Mouse (Mus musculus): ENCODE data around the gene Pde1a. TPM values are rescaled to one million over a fixed set of nuclear protein-coding genes. Genes with fewer than 3 reads are reported as not detected.
"Not testable (repeated sequence)": the region's sequence is repeated elsewhere in the genome, so short reads cannot be mapped to it uniquely, and the experiment has no call there.

Pde1a gene
- polyA plus RNA-seq, 1 experiment from 2014 or later, result 33.5 TPM

GRCm38 (mm10) chr2:79891760-79892570 lies 237.3 kb downstream of the Pde1a start:
- ATAC-seq (ENCODE audit: extremely low read depth, insufficient number of reproducible peaks, low FRiP score, low TSS enrichment), result peak; percentile 46; the same call in 1 of the 2 replicates
- no peak overlapping the region for H3K9ac ChIP-seq

GRCm38 (mm10) chr2:79890726-79891125 lies 238.5 kb downstream of the Pde1a start:
- no peak overlapping the region for H3K4me2 ChIP-seq
- 65% methylated on average over 8 of the region's 8 CpGs for WGBS
- H3K27ac ChIP-seq (replicated peaks), result no peak overlapping the region
- H3K9ac ChIP-seq, result no peak overlapping the region
- H3K9me3 ChIP-seq, result no peaks in the 10 kb centered on the region
- no peak overlapping the region for H3K4me3 ChIP-seq
- H3K36me3 ChIP-seq, result no peaks in the 10 kb centered on the region
- H3K27me3 ChIP-seq (replicated peaks), result no peaks in the 10 kb centered on the region
- H3K4me1 ChIP-seq, result peaks cover 18% of the 10 kb centered on the region
- no peak for ATAC-seq (ENCODE audit: extremely low read depth, insufficient number of reproducible peaks, low FRiP score, low TSS enrichment)

More at GRCm38 (mm10) chr2:79891760-79892570, 237.3 kb downstream of the Pde1a start:
- peak overlapping the region; percentile 20; the same call in 1 of the 2 replicates for H3K27ac ChIP-seq (replicated peaks)
- no peaks in the 10 kb centered on the region for H3K36me3 ChIP-seq
- no peaks in the 10 kb centered on the region for H3K27me3 ChIP-seq (replicated peaks)
- 36% methylated on average over 5 of the region's 5 CpGs for WGBS
- no peak overlapping the region for H3K4me2 ChIP-seq
- H3K9me3 ChIP-seq, result no peaks in the 10 kb centered on the region
- H3K4me3 ChIP-seq, result no peak overlapping the region
- H3K4me1 ChIP-seq, result peaks cover 18% of the 10 kb centered on the region

GRCm38 (mm10) chr2:79883631-79884350 lies 245.5 kb downstream of the Pde1a start:
- no peaks in the 10 kb centered on the region for H3K36me3 ChIP-seq
- ATAC-seq (ENCODE audit: extremely low read depth, insufficient number of reproducible peaks, low FRiP score, low TSS enrichment), result no peak
- 82% methylated on average over 6 of the region's 6 CpGs for WGBS
- no peak overlapping the region for H3K4me3 ChIP-seq
- no peak overlapping the region for H3K4me2 ChIP-seq
- no peak overlapping the region for H3K27ac ChIP-seq (replicated peaks)
- no peaks in the 10 kb centered on the region for H3K4me1 ChIP-seq
- H3K9me3 ChIP-seq, result no peaks in the 10 kb centered on the region
- H3K9ac ChIP-seq, result no peak overlapping the region
- no peaks in the 10 kb centered on the region for H3K27me3 ChIP-seq (replicated peaks)

- Histone ChIP-seq H3K9me3 (no peaks in the 10 kb centered on the region), H3K4me3 (no peak overlapping the region), H3K27ac (replicated peaks) (no peak overlapping the region), H3K9ac (no peak overlapping the region), H3K4me2 (no peak overlapping the region), H3K4me1 (no peaks in the 10 kb centered on the region), H3K27me3 (replicated peaks) (no peaks in the 10 kb centered on the region), H3K36me3 (no peaks in the 10 kb centered on the region)
- no peak for ATAC-seq (ENCODE audit: extremely low read depth, insufficient number of reproducible peaks, low FRiP score, low TSS enrichment)
- 88% methylated on average over 4 of the region's 4 CpGs for WGBS
Observed at GRCm38 (mm10) chr2:79883210-79883609, 246.0 kb downstream of the Pde1a start.

- Histone ChIP-seq H3K27me3 (replicated peaks) (peaks cover 34% of the 10 kb centered on the region), H3K9me3 (no peaks in the 10 kb centered on the region), H3K36me3 (peaks cover 4% of the 10 kb centered on the region; the same call in 1 of the 2 replicates), H3K27ac (replicated peaks) (no peak overlapping the region), H3K4me3 (no peak overlapping the region), H3K4me2 (no peak overlapping the region), H3K4me1 (no peaks in the 10 kb centered on the region), H3K9ac (no peak overlapping the region)
- 43% methylated on average over 9 of the region's 9 CpGs for whole genome bisulfite sequencing
- no peak; the same call in 1 of the 2 replicates for ATAC-seq (ENCODE audit: extremely low read depth, insufficient number of reproducible peaks, low FRiP score, low TSS enrichment)
Observed at GRCm38 (mm10) chr2:79865275-79865999, 263.8 kb downstream of the Pde1a start.

GRCm38 (mm10) chr2:79856874-79857273 lies 272.4 kb downstream of the Pde1a start:
- no peak for ATAC-seq (ENCODE audit: extremely low read depth, insufficient number of reproducible peaks, low FRiP score, low TSS enrichment)
- no peak overlapping the region for H3K9ac ChIP-seq
- no peaks in the 10 kb centered on the region for H3K9me3 ChIP-seq
- WGBS, result 81% methylated on average over 1 of the region's 1 CpGs
- H3K36me3 ChIP-seq, result no peaks in the 10 kb centered on the region
- no peak overlapping the region for H3K27ac ChIP-seq (replicated peaks)
- no peak overlapping the region for H3K4me3 ChIP-seq
- no peak overlapping the region for H3K4me2 ChIP-seq
- H3K27me3 ChIP-seq (replicated peaks), result no peaks in the 10 kb centered on the region; the same call in 1 of the 2 replicates
- no peaks in the 10 kb centered on the region for H3K4me1 ChIP-seq

- ATAC-seq (ENCODE audit: extremely low read depth, insufficient number of reproducible peaks, low FRiP score, low TSS enrichment); H3K4me2 ChIP-seq; H3K4me3 ChIP-seq; H3K9ac ChIP-seq; H3K9me3 ChIP-seq; H3K36me3 ChIP-seq; H3K27me3 ChIP-seq (replicated peaks); H3K27ac ChIP-seq (replicated peaks); H3K4me1 ChIP-seq: not testable (repeated sequence)
- WGBS, result 77% methylated on average over 13 of the region's 13 CpGs
Observed at GRCm38 (mm10) chr2:79847396-79847795, 281.9 kb downstream of the Pde1a start.

GRCm38 (mm10) chr2:79839513-79839912 lies 289.7 kb downstream of the Pde1a start:
- Histone ChIP-seq H3K27ac (replicated peaks) (no peak overlapping the region), H3K36me3 (peaks cover 3% of the 10 kb centered on the region; the same call in 1 of the 2 replicates), H3K4me2 (no peak overlapping the region), H3K9me3 (no peaks in the 10 kb centered on the region), H3K9ac (no peak overlapping the region), H3K4me1 (no peaks in the 10 kb centered on the region), H3K4me3 (no peak overlapping the region), H3K27me3 (replicated peaks) (no peaks in the 10 kb centered on the region)
- ATAC-seq (ENCODE audit: extremely low read depth, insufficient number of reproducible peaks, low FRiP score, low TSS enrichment), result no peak
- WGBS, result 51% methylated on average over 5 of the region's 5 CpGs

- H3K4me1 ChIP-seq, result no peaks in the 10 kb centered on the region
- ATAC-seq (ENCODE audit: extremely low read depth, insufficient number of reproducible peaks, low FRiP score, low TSS enrichment), result no peak
- no peak overlapping the region for H3K27ac ChIP-seq (replicated peaks)
- H3K9me3 ChIP-seq, result no peaks in the 10 kb centered on the region
- peaks cover 3% of the 10 kb centered on the region; the same call in 1 of the 2 replicates for H3K36me3 ChIP-seq
- no peak overlapping the region for H3K4me3 ChIP-seq
- H3K9ac ChIP-seq, result no peak overlapping the region
- WGBS, result 66% methylated on average over 6 of the region's 6 CpGs
- no peaks in the 10 kb centered on the region for H3K27me3 ChIP-seq (replicated peaks)
- no peak overlapping the region for H3K4me2 ChIP-seq
Observed at GRCm38 (mm10) chr2:79839090-79839489, 290.2 kb downstream of the Pde1a start.

GRCm38 (mm10) chr2:79825853-79826252 lies 303.4 kb downstream of the Pde1a start:
- H3K27ac ChIP-seq (replicated peaks), result no peak overlapping the region
- H3K9ac ChIP-seq, result no peak overlapping the region
- 81% methylated on average over 4 of the region's 4 CpGs for WGBS
- no peak overlapping the region for H3K4me2 ChIP-seq
- no peaks in the 10 kb centered on the region for H3K9me3 ChIP-seq
- no peak overlapping the region for H3K4me3 ChIP-seq
- no peaks in the 10 kb centered on the region for H3K27me3 ChIP-seq (replicated peaks)
- H3K4me1 ChIP-seq, result no peaks in the 10 kb centered on the region
- no peak for ATAC-seq (ENCODE audit: extremely low read depth, insufficient number of reproducible peaks, low FRiP score, low TSS enrichment)
- H3K36me3 ChIP-seq, result no peaks in the 10 kb centered on the region

GRCm38 (mm10) chr2:79819543-79819942 lies 309.7 kb downstream of the Pde1a start:
- Histone ChIP-seq H3K27me3 (replicated peaks) (no peaks in the 10 kb centered on the region), H3K4me1 (no peaks in the 10 kb centered on the region), H3K27ac (replicated peaks) (no peak overlapping the region), H3K4me2 (no peak overlapping the region), H3K9ac (no peak overlapping the region), H3K36me3 (no peaks in the 10 kb centered on the region), H3K4me3 (no peak overlapping the region), H3K9me3 (no peaks in the 10 kb centered on the region)
- no peak for ATAC-seq (ENCODE audit: extremely low read depth, insufficient number of reproducible peaks, low FRiP score, low TSS enrichment)
- WGBS, result 75% methylated on average over 3 of the region's 3 CpGs

Measured in heart, embryonic 13.5 days (tissue).